Mouse (Mus musculus): ENCODE results near the gene Npas4. TPM values are rescaled to one million over a fixed set of nuclear protein-coding genes. Genes with fewer than 3 reads are reported as not detected.

Gene Npas4
- polyA plus RNA-seq (2017; shearing (Covaris generic)): 1.8 TPM

DNA sequence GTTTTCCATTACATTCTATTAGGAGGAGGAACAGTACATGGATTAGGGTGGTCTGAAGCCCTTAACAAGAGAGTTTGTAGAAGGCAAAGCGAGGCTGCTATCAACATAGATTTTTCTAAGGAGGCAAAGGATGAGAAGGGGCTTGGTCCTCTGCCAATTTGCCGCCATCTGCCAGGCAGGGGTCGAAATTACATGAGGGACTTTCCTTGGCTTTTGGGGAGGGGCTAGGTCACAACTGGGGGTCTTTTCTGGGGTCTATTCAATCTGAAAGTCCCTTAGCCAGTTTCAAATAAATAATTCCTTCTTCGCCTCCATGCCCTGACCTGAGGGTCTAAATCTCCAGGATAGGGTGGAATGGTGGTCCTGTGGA lies at the start of gene Npas4:
TSS of gene Npas4 (minus strand) at position 61 of the 370 bp plus-strand sequence.

DNA sequence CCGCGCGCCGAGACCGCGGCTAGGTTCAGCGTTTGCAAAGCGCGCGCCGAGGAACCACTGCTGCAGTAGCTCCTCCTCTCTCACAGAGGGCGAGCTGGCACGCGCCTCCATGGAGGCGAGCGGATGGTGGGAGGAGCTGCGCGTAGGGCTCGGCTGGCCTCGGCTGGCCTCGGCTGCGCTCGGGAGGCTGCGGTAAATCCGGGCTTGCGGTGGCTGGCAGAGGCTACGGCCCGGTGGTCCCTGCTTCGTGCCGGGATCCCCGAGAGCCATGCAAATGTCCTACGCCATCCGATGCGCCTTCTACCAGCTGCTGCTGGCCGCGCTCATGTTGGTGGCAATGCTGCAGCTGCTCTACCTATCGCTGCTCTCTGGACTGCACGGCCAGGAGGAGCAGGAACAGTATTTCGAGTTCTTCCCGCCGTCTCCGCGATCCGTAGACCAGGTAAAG lies 48.6 kb upstream of the Npas4 start, which contains the start of the genes B4gat1 and AC124502.3:
TSS of gene B4gat1 (plus strand) at position 118 of the 448 bp plus-strand sequence.
TSS of gene AC124502.3 (plus strand) at position 183 of the 448 bp plus-strand sequence.

DNA sequence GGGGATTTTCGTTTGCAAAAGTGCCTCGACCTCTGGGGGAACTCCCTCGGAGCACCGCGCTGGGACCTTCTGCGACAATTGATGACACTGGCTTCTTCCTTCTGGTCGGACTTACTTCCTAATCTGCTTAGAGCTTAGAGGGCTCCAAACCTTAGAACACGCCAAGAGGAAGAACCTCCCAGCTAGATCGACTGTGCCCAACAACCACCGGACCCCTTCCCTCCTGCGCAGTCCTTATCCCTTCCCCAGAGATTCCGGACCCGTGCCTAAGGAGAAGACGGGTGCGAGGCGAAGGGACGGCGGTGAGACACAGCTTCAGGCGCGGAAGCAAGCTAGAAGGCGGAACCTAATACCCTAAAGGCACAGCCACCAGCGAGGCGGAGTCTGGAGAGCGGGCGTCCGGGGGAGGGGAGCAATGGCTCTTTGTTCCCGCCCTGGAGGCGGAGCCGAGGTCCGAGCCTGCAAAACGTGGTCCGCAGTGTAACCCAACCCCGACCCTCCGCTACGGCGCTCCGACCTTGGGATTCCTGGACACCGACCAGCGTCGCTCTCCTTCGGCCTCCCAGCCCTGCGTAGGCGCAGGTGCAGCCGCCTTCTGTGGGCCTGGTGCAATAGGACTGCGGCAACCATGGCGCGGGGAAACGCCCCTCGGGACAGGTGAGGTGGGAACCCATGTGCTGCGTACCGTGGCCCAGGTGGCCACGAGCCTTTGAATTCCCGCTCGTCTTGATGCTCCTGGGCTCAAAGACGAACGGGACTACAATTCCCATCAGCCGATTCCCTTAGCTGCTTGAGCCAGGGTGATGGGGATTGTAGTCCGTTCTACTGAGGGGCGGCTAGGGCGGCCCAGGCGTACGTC lies 33.7 kb upstream of the Npas4 start, which contains the start of gene Slc29a2:
TSS of gene Slc29a2 (plus strand) at position 240 of the 859 bp plus-strand sequence.

GRCm38 (mm10) chr19:4961928-4962601 lies 28.1 kb downstream of the Npas4 start, which contains the start of gene Mrpl11:
Gene Mrpl11, plus strand, starts transcription at chr19:4962147.

GRCm38 (mm10) chr19:4942551-4943252 lies 47.4 kb downstream of the Npas4 start, which contains the start of gene Peli3:
Gene Peli3, minus strand, starts transcription at chr19:4943127.

Other genes with a start within 250 kb of the Npas4 start
- 53.1 TPM for gene Rbm4b, start 233.8 kb downstream of the Npas4 start, polyA plus RNA-seq (2017; shearing (Covaris generic))
- 62.0 TPM for gene Rbm4, start 196.4 kb downstream of the Npas4 start, polyA plus RNA-seq (2017; shearing (Covaris generic))
- 52.8 TPM for gene Gm21992, start 178.7 kb downstream of the Npas4 start, polyA plus RNA-seq (2017; shearing (Covaris generic))
- gene Rbm14, start 178.7 kb downstream of the Npas4 start, polyA plus RNA-seq (2017; shearing (Covaris generic)): 98.3 TPM
- 213 TPM for gene Ccs, start 151.0 kb downstream of the Npas4 start, polyA plus RNA-seq (2017; shearing (Covaris generic))
- 0.28 TPM for gene Ccdc87, start 150.9 kb downstream of the Npas4 start, polyA plus RNA-seq (2017; shearing (Covaris generic))
- gene Ctsf, start 135.2 kb downstream of the Npas4 start, polyA plus RNA-seq (2017; shearing (Covaris generic)): 7.4 TPM
- gene Actn3, start 112.4 kb downstream of the Npas4 start, polyA plus RNA-seq (2017; shearing (Covaris generic)): 0.10 TPM
- gene Zdhhc24, start 111.6 kb downstream of the Npas4 start, polyA plus RNA-seq (2017; shearing (Covaris generic)): 7.9 TPM
- gene Bbs1, start 83.7 kb downstream of the Npas4 start, polyA plus RNA-seq (2017; shearing (Covaris generic)): 0.92 TPM
- 136 TPM for gene Dpp3, start 62.0 kb downstream of the Npas4 start, polyA plus RNA-seq (2017; shearing (Covaris generic))
- 0.65 TPM for gene Peli3, start 47.2 kb downstream of the Npas4 start, polyA plus RNA-seq (2017; shearing (Covaris generic))
- gene Mrpl11, start 28.2 kb downstream of the Npas4 start, polyA plus RNA-seq (2017; shearing (Covaris generic)): 59.2 TPM
- gene Slc29a2, start 33.5 kb upstream of the Npas4 start, polyA plus RNA-seq (2017; shearing (Covaris generic)): 2.0 TPM
- gene B4gat1, start 48.5 kb upstream of the Npas4 start, polyA plus RNA-seq (2017; shearing (Covaris generic)): 18.7 TPM
- gene AC124502.3, start 48.6 kb upstream of the Npas4 start, polyA plus RNA-seq (2017; shearing (Covaris generic)): 3.6 TPM
- gene Brms1, start 51.0 kb upstream of the Npas4 start, polyA plus RNA-seq (2017; shearing (Covaris generic)): 81.9 TPM
- 0.26 TPM for gene Rin1, start 60.2 kb upstream of the Npas4 start, polyA plus RNA-seq (2017; shearing (Covaris generic))
- gene Cd248, start 77.8 kb upstream of the Npas4 start, polyA plus RNA-seq (2017; shearing (Covaris generic)): not detected
- gene Tmem151a, start 95.2 kb upstream of the Npas4 start, polyA plus RNA-seq (2017; shearing (Covaris generic)): not detected
- 58.0 TPM for gene Yif1a, start 98.2 kb upstream of the Npas4 start, polyA plus RNA-seq (2017; shearing (Covaris generic))
- gene Cnih2, start 108.2 kb upstream of the Npas4 start, polyA plus RNA-seq (2017; shearing (Covaris generic)): 1.4 TPM
- gene Rab1b, start 116.8 kb upstream of the Npas4 start, polyA plus RNA-seq (2017; shearing (Covaris generic)): 240 TPM
- gene Klc2, start 128.2 kb upstream of the Npas4 start, polyA plus RNA-seq (2017; shearing (Covaris generic)): 3.3 TPM

Data from activated CD4-positive, CD25-positive, alpha-beta regulatory T cell, adult 9 weeks (primary cell).